Mouse (Mus musculus) forebrain, embryonic 14.5 days (tissue): Measurements from ENCODE around the gene Sacs. TPM values are rescaled to one million over a fixed set of nuclear protein-coding genes. Genes with fewer than 3 reads are reported as not detected.

ENCODE experiments used
- ATAC-seq: fragments of 200-750 bp; cut with Nextera tagmentation; 2 replicates; pipeline ENCODE4 v1.8.0; 2017; ENCODE audit warnings: mild to moderate bottlenecking, moderate library complexity
- DNase-seq: peaks from one replicate; pipeline ENCODE4 v3.0.0-alpha.2; 2015; ENCODE audit warnings: low spot score
- H3K27ac ChIP-seq: fragments of 300-500 bp; sonication (generic); 2 replicates; pipeline ENCODE4 v1.5.1; 2014; ENCODE audit warnings: low read depth, mild to moderate bottlenecking, control low read depth, low read length, moderate library complexity
- H3K27me3 ChIP-seq: fragments of 300-500 bp; sonication (generic); replicated peaks from 2 replicates; pipeline ENCODE4 v1.6.1; 2014; ENCODE audit warnings: low read length, control low read depth, mixed read lengths; ENCODE audit not compliant: control insufficient read depth, insufficient read depth
- H3K36me3 ChIP-seq: fragments of 300-500 bp; sonication (generic); 2 replicates; pipeline ENCODE4 v1.6.1; 2014; ENCODE audit warnings: low read length, control low read depth; ENCODE audit not compliant: control insufficient read depth, insufficient read depth
- H3K4me1 ChIP-seq: fragments of 300-500 bp; sonication (generic); 2 replicates; pipeline ENCODE4 v1.6.1; 2014; ENCODE audit warnings: antibody characterized with exemption, low read length, control low read depth; ENCODE audit not compliant: control insufficient read depth, insufficient read depth
- H3K4me2 ChIP-seq: fragments of 300-500 bp; sonication (generic); 2 replicates; pipeline ENCODE4 v1.6.1; 2014; ENCODE audit warnings: mild to moderate bottlenecking, control low read depth, low read length
- H3K4me3 ChIP-seq: fragments of 300-500 bp; sonication (generic); 2 replicates; pipeline ENCODE4 v1.5.1; 2014; ENCODE audit warnings: low read depth, low read length, control low read depth
- H3K9ac ChIP-seq: fragments of 300-500 bp; sonication (generic); 2 replicates; pipeline ENCODE4 v1.6.1; 2014; ENCODE audit warnings: mild to moderate bottlenecking, low read length, control low read depth, moderate library complexity
- H3K9me3 ChIP-seq: fragments of 300-500 bp; sonication (generic); replicated peaks from 2 replicates; pipeline ENCODE4 v1.6.1; 2016; ENCODE audit warnings: low read length, control low read depth, mixed read lengths; ENCODE audit not compliant: control insufficient read depth
- WGBS: fragments of 180-500 bp; shearing (Covaris S2); extraction: QIAGEN DNeasy Blood & Tissue Kit; methylation state at CpG from one replicate; pipeline ENCODE4 v1.1.7; 2014; 5-methylcytosine and 5-hydroxymethylcytosine counted together
- polyA plus RNA-seq: library from polyadenylated mRNA; unstranded; fragments of >200 nt; fragmentation: Nextera tagmentation; extraction: Ambion mirVana; gene quantifications from 2 replicates; pipeline ENCODE4 v1.2.1, GENCODE M21; 2014

Sacs gene
- polyA plus RNA-seq, 1 experiment from 2014 or later: 7.9 TPM

- DNase-seq (peak; percentile 16), ATAC-seq (no peak)
- H3K4me1 ChIP-seq: peaks cover 4% of the 10 kb centered on the region; the same call in 1 of the 2 replicates
- no peaks in the 10 kb centered on the region for H3K36me3 ChIP-seq
- H3K4me3 ChIP-seq: no peak overlapping the region
- no peak overlapping the region for H3K27ac ChIP-seq
- no peak overlapping the region for H3K4me2 ChIP-seq
- no peaks in the 10 kb centered on the region for H3K27me3 ChIP-seq
- 35% methylated on average over 6 of the region's 6 CpGs for WGBS
- H3K9ac ChIP-seq: no peak overlapping the region
- H3K9me3 ChIP-seq: no peaks in the 10 kb centered on the region
These were observed 84.2 kb downstream of the Sacs start for GRCm38 (mm10) chr14:61222506-61222905.

GRCm38 (mm10) chr14:61223740-61224139, 85.5 kb downstream of the Sacs start:
- Histone ChIP-seq H3K9me3 (no peaks in the 10 kb centered on the region), H3K9ac (no peak overlapping the region), H3K36me3 (no peaks in the 10 kb centered on the region), H3K4me3 (no peak overlapping the region), H3K4me1 (peaks cover 4% of the 10 kb centered on the region; the same call in 1 of the 2 replicates), H3K27ac (no peak overlapping the region), H3K4me2 (no peak overlapping the region), H3K27me3 (no peaks in the 10 kb centered on the region)
- ATAC-seq: no peak
- DNase-seq: no peak
- WGBS: 82% methylated on average over 4 of the region's 4 CpGs

GRCm38 (mm10) chr14:61224387-61225077, 86.3 kb downstream of the Sacs start:
- no peak for ATAC-seq
- Histone ChIP-seq H3K4me3 (no peak overlapping the region), H3K27ac (no peak overlapping the region), H3K4me2 (no peak overlapping the region), H3K9ac (no peak overlapping the region), H3K9me3 (no peaks in the 10 kb centered on the region), H3K27me3 (no peaks in the 10 kb centered on the region), H3K36me3 (no peaks in the 10 kb centered on the region), H3K4me1 (peaks cover 4% of the 10 kb centered on the region; the same call in 1 of the 2 replicates)
- no peak for DNase-seq
- WGBS: 83% methylated on average over 5 of the region's 5 CpGs

GRCm38 (mm10) chr14:61226151-61226550, 87.9 kb downstream of the Sacs start:
- ATAC-seq (no peak), DNase-seq (no peak)
- peaks cover 4% of the 10 kb centered on the region; the same call in 1 of the 2 replicates for H3K4me1 ChIP-seq
- WGBS: 68% methylated on average over 1 of the region's 1 CpGs
- no peaks in the 10 kb centered on the region for H3K27me3 ChIP-seq
- H3K9ac ChIP-seq: no peak overlapping the region
- no peak overlapping the region for H3K27ac ChIP-seq
- H3K4me3 ChIP-seq: no peak overlapping the region
- no peak overlapping the region for H3K4me2 ChIP-seq
- no peaks in the 10 kb centered on the region for H3K9me3 ChIP-seq
- no peaks in the 10 kb centered on the region for H3K36me3 ChIP-seq

GRCm38 (mm10) chr14:61229763-61230162, 91.5 kb downstream of the Sacs start:
- 93% methylated on average over 5 of the region's 5 CpGs for WGBS
- no peaks in the 10 kb centered on the region for H3K9me3 ChIP-seq
- H3K27me3 ChIP-seq: no peaks in the 10 kb centered on the region
- no peak overlapping the region for H3K4me3 ChIP-seq
- no peak overlapping the region for H3K9ac ChIP-seq
- DNase-seq (no peak), ATAC-seq (no peak)
- H3K36me3 ChIP-seq: no peaks in the 10 kb centered on the region
- no peak overlapping the region for H3K27ac ChIP-seq
- H3K4me1 ChIP-seq: no peaks in the 10 kb centered on the region
- H3K4me2 ChIP-seq: no peak overlapping the region

- DNase-seq (no peak), ATAC-seq (no peak)
- 95% methylated on average over 4 of the region's 4 CpGs for WGBS
- Histone ChIP-seq H3K36me3 (no peaks in the 10 kb centered on the region), H3K9ac (no peak overlapping the region), H3K27me3 (no peaks in the 10 kb centered on the region), H3K9me3 (no peaks in the 10 kb centered on the region), H3K4me1 (no peaks in the 10 kb centered on the region), H3K27ac (no peak overlapping the region), H3K4me2 (no peak overlapping the region), H3K4me3 (no peak overlapping the region)
These were observed 91.9 kb downstream of the Sacs start for GRCm38 (mm10) chr14:61230179-61230578.

- Histone ChIP-seq H3K27ac (no peak overlapping the region), H3K4me3 (no peak overlapping the region), H3K9me3 (no peaks in the 10 kb centered on the region), H3K36me3 (no peaks in the 10 kb centered on the region), H3K9ac (no peak overlapping the region), H3K4me2 (no peak overlapping the region), H3K27me3 (no peaks in the 10 kb centered on the region), H3K4me1 (no peaks in the 10 kb centered on the region; the same call in none of the 2 replicates)
- DNase-seq: peak; percentile 54
- no peak for ATAC-seq
- 65% methylated on average over 13 of the region's 13 CpGs for WGBS
These were observed 93.8 kb downstream of the Sacs start for GRCm38 (mm10) chr14:61232016-61232568.

GRCm38 (mm10) chr14:61235846-61236474, 97.7 kb downstream of the Sacs start:
- H3K9me3 ChIP-seq: no peaks in the 10 kb centered on the region
- no peak overlapping the region for H3K4me2 ChIP-seq
- H3K36me3 ChIP-seq: no peaks in the 10 kb centered on the region
- ATAC-seq (peak; percentile 61), DNase-seq (peak; percentile 65)
- no peak overlapping the region for H3K4me3 ChIP-seq
- no peak overlapping the region for H3K9ac ChIP-seq
- H3K4me1 ChIP-seq: peaks cover 3% of the 10 kb centered on the region
- 42% methylated on average over 5 of the region's 5 CpGs for WGBS
- H3K27me3 ChIP-seq: no peaks in the 10 kb centered on the region
- H3K27ac ChIP-seq: no peak overlapping the region; the same call in 1 of the 2 replicates
